Mouse (Mus musculus) gastrocnemius, adult 18-20 months (tissue): Measurements from ENCODE around the gene Tmco1. TPM values are rescaled to one million over a fixed set of nuclear protein-coding genes. Genes with fewer than 3 reads are reported as not detected.

Source experiments
- DNase-seq: peaks from one replicate; pipeline ENCODE4 v3.0.0; 2021; ENCODE audit warnings: low spot score
- total RNA-seq, 2 experiments: library from RNA; stranded (reverse); gene quantifications; 2 replicates each; pipeline ENCODE4 v1.2.3; 2021

Gene Tmco1
- total RNA-seq, 2 experiments from 2014 or later: 35.2 to 39.3 TPM

GRCm38 (mm10) chr1:167283441-167284257, 24.5 kb upstream of the Tmco1 start:
- no peak for DNase-seq

DNA sequence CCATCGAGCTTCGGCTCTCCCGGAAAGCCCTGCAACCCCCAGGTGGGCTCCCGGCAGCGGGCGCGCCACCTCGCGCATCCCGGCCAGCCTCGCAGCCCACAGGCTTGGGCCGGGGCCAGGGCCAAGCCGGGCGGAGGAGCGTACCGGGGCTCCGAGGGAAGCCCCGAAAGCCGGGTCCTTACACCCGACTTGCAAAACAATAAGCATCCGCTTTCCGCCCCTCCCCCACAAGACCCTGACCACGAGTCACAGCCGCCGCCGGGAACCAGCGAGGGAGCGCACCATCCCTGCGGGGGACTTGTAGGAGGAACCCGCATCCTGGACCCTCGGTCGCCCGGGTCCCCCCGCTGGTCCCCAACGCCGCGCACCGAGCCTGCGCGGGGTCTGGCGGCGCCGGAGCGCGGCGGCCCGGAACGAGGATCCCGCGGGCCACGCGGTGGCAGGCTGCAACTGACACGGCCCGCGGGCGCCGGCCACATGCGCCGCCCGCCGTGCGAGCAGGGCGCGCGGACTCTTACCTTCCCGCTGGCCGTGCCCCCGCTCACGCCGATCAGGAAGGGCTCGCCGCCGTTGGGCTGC, 23.8 kb upstream of the Tmco1 start:
- DNase-seq: no peak

DNA sequence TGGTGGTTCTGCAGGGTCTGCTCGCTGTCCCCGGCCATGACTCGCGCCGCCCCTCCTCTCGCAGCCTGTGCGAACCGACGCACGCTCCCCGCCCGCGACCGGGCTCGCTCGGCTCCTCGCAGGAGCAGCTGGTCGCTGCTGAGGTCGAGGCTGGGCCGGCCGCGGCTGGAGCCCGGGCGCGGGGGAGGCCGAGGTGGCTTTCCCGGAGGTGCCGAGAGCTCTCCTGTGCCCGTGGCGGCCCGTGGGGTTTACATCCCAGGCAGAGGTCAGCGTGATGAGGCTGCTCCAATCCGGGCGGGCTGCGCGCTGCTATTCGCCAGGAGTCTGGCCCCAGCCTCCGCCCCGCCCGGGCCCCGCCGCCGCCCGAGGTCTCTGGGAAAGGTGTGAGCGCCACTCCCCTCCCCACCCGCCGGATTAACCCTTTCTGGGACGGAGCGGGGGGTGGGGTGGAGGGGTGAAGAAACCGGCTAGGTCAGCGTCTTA, 23.3 kb upstream of the Tmco1 start:
- DNase-seq: peak; percentile 79

- DNase-seq: no peak
Observed at GRCm38 (mm10) chr1:167285320-167285355, 23.0 kb upstream of the Tmco1 start, which contains the start of gene Uck2. Uck2 (minus strand) TSS chr1:167285320.

DNA sequence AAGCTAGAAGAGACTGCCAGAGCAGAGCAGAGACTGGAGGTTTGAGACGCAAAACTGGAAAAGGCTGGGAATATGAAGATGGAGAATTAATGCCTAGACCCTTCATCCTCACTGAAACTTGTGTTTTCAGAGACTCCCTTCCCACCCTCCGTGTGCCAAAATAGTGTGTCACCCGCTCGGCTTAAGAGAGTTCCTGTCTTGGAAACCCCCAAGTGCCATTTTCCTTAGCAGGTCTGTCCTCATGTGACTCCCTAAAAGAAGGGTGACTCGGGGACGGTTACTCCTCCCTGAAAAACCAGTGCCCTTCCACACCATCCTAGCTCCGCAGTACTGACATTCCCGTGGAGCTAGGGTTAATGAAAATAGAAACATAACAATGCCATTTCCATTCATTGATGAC, 22.8 kb upstream of the Tmco1 start:
- DNase-seq: no peak

- DNase-seq: no peak
Observed at GRCm38 (mm10) chr1:167287156-167287555, 21.0 kb upstream of the Tmco1 start.

- DNase-seq: no peak
Observed at GRCm38 (mm10) chr1:167288665-167289538, 19.3 kb upstream of the Tmco1 start.

DNA sequence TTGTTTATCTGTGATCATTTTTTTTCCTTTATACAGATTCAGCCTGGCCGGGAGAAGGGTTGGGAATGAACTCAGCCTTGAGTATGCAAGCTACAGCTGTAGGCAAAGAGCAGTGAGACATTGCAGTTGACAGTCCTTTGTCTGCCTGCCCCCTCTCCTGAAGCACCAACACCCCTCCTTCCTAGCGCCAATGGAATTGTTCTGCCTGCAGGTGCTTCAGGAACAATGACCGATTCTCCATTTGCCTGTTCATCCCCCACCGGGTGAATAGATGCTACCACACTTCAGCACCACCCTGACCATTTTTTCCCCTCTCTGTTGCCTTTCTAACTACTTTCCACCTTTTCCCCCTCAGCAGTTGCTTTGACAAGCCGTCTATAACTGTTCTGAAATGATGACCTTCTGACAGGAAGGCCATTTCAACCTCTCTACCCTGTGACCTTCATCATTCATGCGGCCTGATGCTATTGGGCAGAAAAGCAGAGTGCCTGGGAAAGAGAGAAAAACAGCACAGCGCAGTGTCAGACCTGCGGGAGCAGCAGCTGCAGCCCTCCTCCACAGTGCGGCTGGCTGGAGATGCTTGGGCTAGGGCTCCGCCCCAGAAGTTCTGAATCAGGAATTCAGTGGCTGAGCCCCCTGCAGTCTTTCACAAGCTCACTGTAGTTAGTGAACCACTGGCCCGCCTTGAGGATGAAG, 18.5 kb upstream of the Tmco1 start:
- DNase-seq: no peak

- no peak for DNase-seq
Observed at GRCm38 (mm10) chr1:167290263-167290592, 17.9 kb upstream of the Tmco1 start.

DNA sequence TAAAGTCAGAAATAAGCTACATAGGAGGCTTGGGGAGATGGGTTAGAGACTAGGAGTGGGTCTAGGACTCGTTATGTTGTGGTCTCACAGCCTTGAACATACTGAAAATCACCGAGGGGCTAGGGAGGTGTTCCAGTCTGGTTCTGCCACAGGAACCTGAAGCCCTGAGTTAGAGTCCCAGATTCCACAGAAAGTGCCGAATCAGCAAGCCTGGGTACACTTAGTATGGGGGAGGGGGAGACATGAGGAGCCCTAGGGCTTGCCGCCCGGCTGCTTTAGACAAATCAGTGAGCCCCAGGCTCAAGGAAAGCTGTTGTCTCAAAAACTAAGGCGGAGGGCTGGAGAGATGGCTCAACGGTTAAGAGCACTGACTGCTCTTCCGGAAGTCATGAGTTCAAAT, 16.6 kb upstream of the Tmco1 start:
- DNase-seq: no peak

DNA sequence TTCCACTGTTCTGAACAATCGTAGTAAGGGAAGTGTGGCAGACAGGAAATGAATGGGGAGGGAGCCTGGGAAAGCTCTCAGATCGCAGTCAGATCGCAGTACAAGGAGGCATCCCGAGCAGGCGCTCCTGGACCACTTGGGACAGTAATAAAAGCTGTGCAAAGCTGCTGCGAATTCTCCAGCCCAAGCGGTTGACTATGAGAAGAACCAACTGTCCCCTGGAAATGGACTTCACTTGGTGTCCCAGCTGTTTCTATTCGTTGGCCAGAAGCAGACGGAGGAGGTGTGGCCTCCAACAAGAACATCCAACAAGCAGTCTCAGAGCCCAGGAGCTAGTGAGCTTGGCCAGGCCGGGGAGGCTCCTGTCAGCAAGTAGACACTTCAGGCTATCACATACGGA, 15.7 kb upstream of the Tmco1 start:
- peak; percentile 14 for DNase-seq

DNA sequence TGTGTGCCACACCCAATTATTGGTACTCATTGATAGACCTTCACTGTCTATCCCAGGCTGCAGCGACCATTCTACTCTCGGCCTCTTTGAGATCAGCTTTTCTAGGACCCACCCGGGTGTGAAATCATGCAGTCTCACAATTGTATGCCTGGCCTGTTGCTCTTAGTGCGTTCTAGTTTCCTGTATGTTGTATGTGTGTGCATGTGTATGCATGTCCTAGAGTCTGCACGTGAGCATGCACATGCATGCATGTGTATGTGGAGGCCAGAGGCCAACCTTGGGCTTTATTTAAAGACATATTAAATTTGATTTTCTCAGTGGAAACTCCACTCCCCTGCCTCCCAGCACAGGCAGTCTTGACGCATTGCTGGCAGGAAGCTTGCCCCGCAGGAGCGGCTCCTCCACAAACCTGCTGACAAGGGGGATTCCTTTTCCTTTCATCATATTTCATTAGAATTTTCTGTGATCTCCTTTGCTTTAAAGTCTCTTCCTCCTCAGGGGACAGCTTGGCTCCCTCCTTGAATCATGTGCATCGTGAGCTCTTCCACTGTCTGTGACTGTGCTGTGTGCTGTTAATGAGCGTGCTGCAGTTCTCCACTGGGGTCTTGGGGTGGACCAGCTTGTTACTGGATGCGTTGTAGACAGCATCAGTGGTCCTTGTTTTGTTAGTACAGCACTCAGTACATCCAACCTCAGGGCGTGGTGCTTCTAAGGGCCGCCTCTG, 12.3 kb upstream of the Tmco1 start:
- no peak for DNase-seq

DNA sequence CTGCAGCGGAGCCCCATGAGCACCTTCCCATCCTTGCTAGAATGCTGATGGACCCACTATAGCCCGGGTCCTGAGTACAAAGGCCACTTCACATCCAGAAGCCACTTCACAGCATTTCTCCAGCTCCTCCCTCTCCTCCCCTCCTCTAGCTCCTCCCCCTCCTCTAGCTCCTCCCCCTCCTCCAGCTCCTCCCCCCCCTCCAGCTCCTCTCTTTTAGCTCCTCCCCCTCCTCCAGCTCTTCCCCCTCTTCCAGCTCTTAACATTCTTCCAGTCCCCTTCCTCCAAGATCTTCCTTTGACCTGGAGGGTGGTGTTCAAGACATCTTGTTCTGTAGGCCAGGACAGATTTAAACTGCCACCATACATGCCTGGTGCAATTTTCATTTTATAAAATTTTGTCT, 8.1 kb upstream of the Tmco1 start:
- DNase-seq: no peak

GRCm38 (mm10) chr1:167305501-167306137, 2.6 kb upstream of the Tmco1 start:
- DNase-seq: no peak

DNA sequence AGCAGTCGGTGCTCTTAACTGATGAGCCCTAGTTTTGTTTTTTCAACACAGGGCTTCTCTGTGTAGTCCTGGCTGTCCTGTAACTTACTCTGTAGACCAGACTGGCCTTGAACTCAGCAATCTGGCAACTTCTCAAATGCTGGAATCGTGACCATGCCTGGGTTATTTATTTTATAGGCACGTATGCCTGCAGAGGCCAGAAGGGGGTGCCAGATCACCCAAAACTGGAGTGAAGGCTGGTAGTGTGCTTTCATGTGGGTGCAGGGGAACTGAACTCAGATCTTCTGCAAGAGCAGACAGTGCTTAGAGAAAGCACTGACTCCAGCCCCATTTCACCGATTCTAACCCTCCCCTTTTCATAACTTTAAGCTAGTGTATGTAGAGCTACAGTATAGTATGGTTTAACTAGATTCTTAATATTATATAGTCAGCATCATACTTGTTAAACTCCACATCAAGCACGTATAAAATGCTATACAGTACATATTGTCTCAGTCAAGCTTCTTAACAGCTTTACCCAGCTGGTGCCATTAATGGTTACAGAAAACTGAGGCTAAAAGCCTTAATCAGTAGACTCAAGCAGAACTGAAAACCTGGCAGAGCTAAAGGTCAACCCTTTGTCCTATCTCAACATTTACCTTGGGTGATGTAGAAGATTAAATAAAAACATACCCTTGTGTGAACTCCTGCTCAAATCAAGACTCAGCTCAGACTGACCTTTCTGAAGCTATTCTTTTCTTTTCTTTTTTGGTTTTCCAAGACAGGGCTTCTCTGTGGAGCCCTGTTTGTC, 1.5 kb upstream of the Tmco1 start:
- DNase-seq: peak; percentile 21

- DNase-seq: no peak
Observed at GRCm38 (mm10) chr1:167307674-167308073, 504 bp upstream of the Tmco1 start.

- no peak for DNase-seq
Observed at GRCm38 (mm10) chr1:167312367-167312766, 4.2 kb downstream of the Tmco1 start.

DNA sequence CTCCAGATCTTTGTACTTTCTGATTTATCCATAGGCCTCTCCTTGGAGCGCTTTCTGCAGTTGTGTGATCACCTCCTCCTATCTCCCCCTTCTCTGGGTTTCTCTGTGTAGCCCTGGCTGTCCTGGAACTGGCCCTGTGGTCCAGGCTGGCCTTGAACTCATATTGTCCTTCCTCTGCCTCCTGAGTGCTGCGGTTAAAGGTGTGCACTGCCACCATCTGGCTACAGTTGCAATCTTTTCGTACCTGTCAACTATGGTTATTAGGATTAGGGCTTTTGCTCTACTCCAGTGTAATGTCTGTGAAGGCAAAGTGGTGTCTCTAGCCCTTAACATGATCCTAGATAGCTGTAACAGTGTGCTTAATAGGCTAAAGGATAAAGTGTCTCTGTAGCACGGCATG, 5.0 kb downstream of the Tmco1 start:
- no peak for DNase-seq

DNA sequence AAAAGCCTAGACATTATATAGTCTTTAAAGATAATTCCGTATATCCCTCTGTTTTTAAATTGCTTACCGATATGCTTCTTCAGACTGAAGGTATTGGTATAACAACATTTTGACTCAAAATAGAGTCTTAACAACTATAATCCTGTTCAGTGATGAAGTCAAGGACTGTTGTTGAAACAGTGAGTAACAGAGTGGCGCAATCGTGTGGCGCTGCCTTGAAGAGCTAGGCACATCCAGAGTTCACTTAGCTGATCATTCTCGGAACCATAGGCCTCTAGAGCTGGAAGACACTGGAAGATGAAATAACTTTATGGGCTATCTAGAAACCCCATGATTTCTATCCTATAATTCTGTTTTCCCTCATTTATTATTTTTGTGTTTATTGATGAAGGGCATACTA, 13.5 kb downstream of the Tmco1 start:
- DNase-seq: no peak

- DNase-seq: no peak
Observed at GRCm38 (mm10) chr1:167328776-167329175, 20.6 kb downstream of the Tmco1 start.
